Mouse (Mus musculus) left cerebral cortex, adult 9 months (tissue): ENCODE results near the gene Pip4p1.
"Not testable (repeated sequence)": the region's sequence is repeated elsewhere in the genome, so short reads cannot be mapped to it uniquely, and the experiment has no call there.

Source experiments
- DNase-seq, 2 experiments: peaks; one replicate each; pipeline ENCODE4 v3.0.0; 2022; ENCODE audit warnings: low spot score in 2 of 2

Pip4p1 gene

DNA sequence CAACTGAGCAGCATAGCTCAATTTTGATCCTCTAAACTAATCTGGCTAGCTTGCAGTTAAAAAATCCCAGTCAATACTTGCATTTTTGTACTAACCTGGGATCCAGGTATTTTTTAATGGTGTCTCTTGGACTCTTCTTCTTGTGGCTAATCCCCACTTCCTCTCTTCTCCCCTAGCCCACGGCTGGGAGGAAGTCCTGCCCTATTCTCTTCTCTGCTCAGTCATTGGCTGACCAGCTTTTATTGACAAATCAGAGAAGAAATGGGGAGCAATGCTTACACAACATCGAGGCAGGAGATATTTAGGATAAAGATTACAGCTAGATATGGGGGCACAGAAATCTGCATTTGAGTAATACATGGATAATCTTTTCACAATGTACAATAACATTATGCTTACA is 8.3 kb upstream of the Pip4p1 start:
- DNase-seq = no peak

DNA sequence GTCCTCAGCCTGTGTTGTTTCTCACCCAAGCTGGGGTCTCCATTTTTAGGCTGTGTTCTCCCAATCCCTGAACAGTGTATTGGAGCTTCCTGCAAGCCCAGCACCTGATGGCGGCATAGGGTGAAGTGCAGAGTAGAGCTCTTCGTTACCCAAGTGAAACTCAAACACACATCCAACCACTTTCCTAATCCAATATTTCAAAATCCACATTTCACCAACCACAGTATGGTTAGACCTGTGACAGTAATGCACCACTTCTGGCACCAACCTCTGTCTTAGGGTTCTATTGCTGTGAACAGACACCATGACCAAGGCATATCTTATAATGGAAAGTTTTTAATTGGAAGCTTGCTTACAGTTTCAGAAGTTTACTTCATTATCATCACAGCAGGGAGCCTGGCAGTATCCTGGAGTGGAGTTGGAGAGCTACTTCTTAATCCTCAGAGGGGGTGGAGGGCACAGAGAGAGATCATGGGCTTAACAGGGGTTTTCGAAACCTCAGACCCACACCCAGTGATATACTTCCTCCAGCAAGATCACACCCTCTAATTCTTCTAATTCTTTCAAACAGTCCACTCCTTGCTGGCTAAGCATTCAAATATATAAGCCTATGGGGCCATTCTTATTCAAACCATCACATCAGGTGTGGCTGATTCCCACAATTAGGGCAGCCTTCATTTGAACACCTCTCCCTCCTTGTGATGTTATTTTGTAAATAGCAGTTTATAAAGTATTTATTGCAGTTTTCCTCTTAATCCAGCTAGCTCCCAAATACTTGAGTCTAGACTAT is 7.7 kb upstream of the Pip4p1 start:
- no peak for DNase-seq

DNA sequence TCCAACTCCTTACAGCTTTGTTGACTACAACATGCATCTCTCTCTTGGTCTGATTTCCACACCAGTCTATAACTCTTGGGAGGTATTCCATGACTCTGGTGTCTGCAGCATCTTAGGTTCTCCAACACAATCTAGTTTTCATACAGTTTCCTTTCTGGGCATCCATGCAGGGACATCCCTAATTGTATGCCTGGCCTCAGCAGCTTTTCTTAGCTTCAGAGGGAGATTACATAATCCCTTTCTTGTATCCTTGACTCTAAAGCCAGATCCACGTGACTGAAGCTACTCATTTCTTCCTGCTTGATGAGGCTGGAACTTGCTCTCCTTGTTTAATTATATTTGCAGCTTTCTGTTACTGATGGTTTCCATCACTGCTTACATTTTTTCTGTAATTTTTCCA is 6.0 kb upstream of the Pip4p1 start:
- DNase-seq = no peak

DNA sequence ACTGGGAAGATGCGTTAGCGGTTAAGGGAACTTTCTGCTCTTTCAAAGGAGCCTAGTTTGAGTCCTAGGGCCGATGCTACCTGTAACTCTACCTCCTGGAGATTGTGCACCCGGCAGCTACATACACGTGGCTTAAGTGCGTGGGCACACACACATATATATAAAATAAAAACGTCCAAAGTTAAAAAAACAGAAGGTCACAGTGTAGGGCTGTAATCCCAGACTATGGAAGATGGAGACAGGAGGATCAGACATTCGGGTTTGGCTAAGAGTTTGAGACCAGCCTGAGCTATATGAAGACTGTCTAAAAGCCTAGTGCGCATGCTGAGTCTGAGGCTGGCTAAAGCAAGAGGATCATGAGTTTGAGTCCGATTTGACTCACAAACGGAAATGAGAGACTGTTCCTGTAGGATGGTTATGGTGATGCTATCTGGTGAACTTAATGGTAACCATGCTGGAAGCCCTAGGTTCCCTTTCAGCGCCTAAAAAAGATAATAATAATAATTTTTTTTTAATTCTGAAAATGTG is 901 bp upstream of the Pip4p1 start:
- no peak for DNase-seq

DNA sequence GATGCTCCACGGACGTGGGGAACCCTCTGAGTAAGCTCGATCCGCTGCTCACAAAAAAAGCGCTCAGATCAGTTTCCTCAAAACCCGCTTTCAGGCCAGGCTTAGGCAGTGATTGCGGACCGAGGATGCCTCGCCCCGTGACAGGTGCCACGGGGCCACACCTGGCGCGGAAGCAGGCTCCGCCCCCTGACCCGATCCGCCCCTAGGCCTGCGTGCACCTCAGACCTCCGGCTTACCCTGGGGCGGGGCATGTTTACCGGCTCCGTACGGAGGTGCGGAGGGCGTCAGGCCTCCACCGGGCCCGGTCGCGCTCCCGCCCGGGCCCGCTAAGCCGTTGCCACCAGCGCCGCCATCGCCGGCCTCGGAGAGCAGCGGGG is 291 bp downstream of the Pip4p1 start:
- peak in 1 of 2 experiments; percentile 60 for DNase-seq

DNA sequence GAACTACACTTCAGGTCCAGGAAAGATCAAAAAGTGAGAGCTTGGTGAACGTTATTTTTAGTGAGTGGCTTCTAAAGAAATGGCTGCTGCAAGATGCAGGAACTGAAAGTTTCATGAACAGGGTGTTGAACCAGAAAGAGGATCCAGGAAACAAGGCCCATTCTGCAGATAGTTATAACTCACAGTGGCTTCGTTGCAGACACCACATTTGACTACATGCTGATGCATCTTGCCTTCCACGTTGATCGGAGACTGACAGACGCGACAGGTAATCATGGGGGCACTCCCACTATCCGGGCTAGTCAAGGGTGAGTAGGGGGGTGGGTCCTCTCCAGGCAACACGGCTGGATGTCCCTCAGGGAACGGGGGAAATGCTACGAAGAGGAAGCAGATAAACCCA is 705 bp downstream of the Pip4p1 start:
- no peak for DNase-seq

DNA sequence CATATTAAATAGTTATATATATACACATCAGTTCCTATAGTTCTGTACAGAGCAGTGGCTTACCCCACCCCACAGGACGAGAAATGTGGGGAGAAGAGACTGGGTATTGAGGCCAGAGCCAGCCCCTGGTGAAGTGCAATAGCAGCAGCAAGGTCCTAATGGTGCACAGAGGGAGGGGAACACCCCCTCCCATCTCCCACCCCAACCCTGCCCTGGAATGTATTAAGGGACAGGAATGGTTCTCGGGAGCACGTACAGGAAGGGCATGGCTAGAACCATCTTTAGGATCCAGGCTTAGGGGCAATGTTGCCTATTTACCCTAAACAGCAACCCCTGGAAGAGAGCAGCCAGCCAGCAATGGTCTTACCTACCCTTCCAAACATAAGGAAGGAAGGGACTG is 3.3 kb downstream of the Pip4p1 start:
- DNase-seq = no peak

DNA sequence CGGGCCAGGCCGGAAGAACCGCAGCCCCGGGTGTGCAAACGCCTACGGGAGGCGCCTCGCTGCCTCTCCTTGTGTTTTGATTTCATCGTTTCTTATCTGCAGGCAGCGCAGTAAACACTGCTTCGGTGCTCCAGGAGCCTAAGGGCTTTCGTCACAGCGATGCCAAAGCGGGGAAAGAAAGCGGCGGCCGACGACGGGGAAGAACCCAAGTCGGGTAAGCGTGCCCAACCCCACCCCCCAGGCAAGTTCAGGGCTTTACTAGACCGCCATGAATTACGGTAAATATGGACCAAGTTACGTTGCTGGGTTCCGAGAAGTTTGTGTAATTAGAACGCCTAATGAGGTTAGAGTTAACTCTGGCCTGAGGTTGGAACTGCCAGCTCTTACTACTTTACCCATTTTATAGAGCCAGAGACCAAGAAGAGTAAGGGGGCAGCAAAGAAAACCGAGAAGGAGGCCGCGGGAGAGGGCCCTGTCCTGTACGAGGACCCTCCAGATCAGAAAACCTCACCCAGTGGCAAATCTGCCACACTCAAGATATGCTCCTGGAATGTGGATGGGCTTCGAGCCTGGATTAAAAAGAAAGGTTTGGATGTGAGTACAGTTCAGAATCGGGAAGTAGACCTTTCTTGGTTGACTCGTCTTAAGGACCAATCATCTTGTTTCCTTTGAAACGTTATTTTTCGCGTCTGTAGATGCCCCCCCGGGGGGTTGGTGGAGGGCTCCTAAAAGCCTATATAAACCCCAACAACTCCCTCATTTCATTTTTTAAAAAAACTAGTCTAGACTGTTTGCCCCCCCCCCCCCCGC is 5.3 kb downstream of the Pip4p1 start:
- DNase-seq = peak in 1 of 2 experiments; percentile 25

DNA sequence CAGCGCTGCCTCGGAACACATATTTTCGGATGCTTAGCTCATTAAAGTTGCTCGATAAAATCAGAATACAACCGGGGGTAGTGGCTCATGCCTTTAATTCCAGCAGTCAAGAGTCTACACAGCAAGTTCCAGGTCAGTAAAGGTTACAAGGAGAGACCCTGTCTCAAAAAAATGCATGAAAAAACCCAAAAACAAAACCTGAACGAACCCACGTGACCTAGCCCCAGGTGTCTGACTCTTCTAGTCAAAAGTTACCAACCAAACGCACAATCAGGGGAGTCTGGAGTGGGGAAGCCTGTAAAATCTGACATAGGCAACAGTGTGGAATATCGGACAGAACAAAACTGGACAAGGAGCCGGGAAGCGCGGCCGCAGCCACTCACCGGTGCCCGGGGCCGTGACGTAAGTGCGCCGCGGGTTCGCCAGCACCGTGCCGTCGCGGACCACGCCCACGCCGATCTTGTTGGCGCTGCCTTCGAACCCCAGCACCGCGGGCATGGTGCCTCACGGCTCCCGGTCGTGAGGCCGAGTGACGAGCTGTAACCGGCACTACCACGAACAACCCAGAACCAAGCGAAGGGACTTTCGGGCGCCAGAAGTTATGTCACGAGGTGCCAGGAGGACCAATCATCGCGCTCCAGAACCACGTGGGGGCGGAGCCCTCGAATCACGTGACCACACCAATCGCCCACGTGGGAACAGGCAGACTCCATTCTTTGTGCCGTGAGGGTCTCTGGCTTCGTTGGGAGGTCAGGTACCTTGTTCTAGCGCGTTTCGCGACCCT is 6.2 kb downstream of the Pip4p1 start, which contains the start of the genes Osgep and Apex1:
Gene Osgep (minus strand): TSS at position 613 of the 784 bp plus-strand sequence.
Gene Apex1 (plus strand): TSS at position 688 of the 784 bp plus-strand sequence.
- peak; percentile 95 to 98 for DNase-seq

DNA sequence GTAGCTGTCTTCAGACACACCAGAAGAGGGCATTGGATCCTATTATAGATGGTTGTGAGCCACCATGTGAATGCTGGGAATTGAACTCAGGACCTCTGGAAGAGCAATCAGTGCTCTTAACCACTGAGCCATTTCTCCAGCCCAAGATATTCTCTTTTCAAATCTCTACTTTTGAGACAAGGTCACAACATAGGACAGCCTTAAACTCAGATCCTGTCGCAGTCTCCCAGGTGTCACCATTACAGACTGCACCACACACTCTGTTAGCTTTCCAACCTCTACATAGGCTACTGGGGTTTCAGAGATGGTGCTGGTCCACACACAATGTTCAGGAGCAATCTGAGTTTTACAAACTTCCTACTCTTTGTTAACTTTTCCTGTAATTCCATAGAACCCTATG is 7.2 kb downstream of the Pip4p1 start:
- not testable (repeated sequence) for DNase-seq

DNA sequence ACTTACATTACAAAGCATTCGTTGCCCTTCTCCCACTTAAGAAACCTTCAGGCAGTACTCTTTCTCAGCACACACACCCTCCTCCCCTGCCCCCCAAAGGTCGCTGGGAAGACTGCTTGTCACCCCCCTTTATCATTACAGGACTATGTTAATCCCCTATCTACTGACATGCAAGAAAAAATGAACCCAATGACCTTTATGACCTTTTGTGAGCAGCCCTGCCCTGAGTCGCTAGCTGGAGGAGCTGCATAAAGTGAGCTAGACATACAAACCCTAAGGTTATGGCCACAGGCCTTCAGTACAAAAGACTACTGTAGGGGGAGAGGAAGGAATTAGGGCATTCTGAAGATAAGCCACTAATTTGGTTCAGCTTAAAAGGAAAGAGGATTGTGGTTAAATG is 19.3 kb downstream of the Pip4p1 start:
- no peak for DNase-seq

DNA sequence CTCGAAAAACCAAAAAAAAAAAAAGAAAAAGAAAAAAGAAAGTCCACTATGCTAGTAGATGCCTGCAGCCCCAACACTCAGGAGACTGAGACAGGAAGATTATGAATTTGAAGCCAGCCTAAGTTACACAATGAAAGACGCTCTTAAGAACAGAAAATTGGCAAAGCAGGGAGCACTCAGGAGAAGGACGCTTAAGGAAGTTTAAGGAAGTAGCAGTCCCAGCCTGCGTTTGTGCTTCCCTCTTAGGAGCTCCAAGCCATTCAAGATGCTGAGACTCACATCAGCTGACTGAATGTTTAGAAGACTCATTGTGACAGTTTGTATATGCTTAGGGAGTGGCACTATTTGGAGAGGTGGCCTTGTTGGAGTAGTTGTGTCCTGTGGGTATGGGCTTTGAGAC is 22.5 kb downstream of the Pip4p1 start:
- no peak for DNase-seq

DNA sequence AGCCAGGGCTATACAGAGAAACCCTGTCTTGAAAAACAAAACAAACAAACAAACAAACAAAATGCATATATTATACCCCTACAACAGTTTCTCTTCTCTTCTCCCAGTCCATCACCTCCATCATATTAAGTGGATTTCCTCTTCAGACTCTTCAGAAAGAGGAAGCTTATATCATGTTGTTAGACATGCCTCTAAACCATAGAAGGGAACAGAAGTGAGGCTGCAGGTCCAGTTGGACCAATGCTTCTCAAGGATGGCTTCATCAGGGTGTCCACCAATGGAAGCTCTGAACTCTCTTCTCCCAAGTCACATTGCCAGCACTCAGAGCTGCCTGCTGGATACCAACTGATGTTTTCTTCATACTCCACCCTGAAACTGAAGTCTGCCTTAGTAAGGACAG is 25.3 kb downstream of the Pip4p1 start:
- not testable (repeated sequence) for DNase-seq

DNA sequence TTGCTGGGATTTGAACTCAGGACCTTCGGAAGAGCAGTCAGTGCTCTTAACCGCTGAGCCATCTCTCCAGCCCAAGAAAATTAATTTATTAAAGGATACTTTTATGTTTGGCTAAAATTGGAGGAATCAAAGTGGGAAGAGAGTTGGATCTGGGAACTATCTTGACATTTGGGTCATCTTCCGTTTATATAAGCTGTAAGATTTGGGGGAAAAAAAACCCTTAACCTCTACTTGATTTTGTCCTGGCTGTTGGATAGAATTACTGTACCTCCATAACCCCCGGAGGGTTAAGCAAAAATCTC is 25.9 kb downstream of the Pip4p1 start:
- DNase-seq = no peak

DNA sequence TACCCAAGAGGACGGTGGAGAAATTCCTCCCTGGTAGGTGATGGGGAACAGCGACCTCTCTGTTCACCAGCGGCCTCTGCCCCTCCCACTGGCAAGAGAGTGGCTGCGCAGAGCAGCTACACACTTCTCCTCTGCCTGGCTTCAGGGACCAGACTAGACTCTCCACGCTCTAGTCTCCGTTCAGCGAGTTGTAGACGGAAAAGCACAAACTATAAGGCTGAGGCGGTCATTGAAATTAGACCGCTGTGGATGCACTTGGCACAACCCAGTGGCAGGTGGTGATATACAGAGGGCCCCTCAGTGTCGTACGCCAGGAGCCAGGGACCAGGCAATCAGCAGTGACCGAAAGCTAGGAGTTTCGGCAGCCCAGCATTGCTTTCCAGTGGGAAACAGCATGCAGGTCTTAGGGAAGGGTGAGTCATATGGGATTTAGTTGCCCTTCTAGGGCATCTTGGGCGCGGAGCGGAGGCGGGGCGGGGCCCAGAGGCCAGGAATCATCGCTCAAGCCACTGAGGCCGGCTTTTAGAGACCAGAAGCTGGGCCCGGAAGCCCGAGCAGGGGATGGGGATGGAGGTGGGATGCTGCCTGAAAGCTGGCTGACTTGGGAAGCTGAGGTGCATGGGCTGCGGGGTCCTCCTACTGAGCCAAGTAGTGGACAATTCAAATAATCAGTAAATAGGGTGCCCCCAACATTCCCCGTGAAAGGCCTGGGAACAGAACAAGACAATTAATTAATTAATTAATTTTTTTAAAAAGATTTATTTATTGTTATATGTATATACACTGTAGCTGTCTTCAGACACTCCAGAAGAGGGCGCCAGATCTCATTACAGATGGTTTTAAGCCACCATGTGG is 26.5 kb downstream of the Pip4p1 start:
- DNase-seq = peak in 1 of 2 experiments; percentile 29

DNA sequence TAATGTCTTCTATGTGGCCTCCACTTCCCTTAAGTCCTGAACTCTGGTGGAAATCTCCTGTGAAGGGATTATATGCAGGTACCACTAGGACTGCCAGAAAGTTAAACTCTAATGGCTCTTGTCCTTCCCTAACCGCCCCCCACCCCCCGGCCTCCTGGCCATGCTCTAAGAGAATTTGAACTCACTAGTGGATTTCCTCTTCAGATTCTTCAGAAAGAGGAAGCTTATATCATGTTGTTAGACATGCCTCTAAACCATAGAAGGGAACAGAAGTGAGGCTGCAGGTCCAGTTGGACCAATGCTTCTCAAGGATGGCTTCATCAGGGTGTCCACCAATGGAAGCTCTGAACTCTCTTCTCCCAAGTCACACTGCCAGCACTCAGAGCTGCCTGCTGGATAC is 32.7 kb downstream of the Pip4p1 start:
- not testable (repeated sequence) for DNase-seq

DNA sequence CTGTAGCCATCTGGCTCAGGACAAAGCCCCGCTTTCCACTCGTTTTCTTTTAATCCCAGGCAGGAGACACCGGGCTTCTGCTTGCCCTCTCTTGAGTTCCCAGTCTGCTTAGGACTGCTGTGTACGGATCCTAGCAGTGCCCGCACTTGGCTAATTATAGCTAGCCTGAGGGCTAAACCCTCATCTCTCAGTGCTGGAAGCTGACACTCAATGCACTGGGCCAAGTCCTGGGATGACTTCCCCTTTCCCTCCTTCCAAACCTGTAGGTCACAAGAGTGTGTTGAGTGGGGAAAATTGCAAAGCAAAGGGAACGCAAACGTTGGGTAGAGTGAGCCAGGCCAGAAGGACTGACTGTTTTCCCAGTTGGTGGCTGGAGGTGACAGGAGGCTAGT is 33.3 kb downstream of the Pip4p1 start, which contains the start of gene Klhl33:
Gene Klhl33 (minus strand): TSS at position 134 of the 392 bp plus-strand sequence.
- DNase-seq = no peak

DNA sequence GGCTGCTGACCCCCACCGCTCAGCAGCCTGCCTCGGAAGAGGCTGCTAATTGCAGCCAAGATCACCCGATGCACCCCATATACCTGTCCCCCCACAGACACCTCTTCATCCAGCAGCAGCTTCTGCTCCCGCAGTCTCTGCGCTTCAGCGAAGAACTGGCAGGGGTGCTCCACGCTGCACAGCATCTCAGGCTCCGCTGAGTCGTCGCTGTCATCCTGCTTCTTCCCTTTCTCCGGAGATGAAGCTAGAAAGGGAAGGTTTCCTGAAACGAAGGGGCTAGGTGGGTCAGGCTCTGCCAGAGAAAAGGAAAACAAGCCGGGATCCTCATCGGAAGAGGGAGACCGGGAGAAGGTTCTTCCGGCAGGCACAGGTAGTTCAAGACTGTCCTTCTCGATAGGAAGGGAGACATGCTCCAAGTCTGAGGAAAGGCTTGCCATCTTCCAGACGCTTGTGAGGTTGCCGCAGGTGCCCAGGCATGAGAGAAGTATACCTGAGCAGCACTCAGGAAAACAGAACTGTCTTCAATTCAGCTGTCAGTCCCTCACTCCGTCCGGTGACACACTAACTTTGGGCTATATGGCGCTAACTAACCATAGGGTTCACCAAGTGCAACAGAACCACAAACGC is 33.8 kb downstream of the Pip4p1 start:
- DNase-seq = peak in 1 of 2 experiments; percentile 29

DNA sequence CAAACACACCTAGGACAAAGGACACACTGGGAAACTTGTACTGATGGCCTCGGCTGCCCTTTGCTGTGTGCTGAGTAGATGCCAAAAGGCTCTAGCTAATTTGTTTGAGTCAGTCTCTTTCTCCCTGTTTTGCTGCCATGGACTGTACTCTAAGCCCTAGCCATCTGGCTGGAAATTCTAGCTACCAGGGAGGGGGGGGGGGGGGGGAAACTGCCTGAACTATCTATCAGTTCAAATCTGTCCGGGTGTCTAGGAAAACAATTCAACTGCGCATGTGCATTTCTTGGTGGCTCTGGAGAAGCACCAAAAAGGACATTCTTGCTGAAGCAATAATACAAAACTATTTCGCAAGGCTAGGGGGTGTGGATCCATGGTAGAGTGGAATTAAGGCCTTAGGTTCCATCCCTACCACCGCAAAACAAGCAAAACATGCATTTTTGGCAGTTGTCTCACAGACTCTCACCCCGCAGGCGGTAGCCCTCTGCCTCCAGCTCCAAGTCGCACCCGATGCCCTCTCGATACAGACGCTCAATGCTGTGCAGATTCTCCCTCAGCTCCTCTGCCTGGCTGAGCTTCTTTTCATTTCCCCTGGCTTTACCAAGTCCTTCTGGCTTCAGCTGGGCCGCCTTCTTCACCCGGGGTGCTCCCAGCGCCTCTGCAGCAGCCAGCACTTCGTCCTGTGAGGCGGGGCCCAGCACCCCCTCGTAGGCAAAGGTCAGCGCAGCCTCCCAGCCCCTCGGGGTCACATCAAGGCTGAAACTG is 34.5 kb downstream of the Pip4p1 start:
- DNase-seq = peak in 1 of 2 experiments; percentile 39

DNA sequence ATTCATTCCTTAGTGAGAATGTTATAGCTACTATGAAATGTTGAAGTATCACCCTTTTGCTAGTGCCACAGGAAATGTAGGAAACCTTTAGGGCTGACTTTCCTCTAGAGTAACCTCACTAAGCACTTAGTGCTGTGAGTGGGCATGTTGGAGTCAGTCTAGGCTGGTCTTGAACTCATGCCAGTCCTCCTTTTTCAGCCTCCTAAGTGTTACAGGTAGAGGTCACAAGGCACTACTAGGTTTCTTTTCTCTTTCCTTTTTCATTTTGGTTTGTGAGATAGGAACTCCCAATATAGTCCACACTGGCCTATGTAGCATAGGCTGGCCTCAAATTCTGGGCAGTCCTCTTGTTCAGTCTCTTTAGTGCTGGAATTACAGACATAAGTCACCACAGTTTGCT is 35.2 kb downstream of the Pip4p1 start:
- no peak for DNase-seq
